Mouse (Mus musculus) spleen, postnatal 4 days (tissue): ENCODE data around the gene Ext2.

Experiments used
- DNase-seq, 2 experiments: peaks; one replicate each; pipeline ENCODE4 v3.0.0; 2022; ENCODE audit warnings: low spot score in 2 of 2

Gene Ext2

DNA sequence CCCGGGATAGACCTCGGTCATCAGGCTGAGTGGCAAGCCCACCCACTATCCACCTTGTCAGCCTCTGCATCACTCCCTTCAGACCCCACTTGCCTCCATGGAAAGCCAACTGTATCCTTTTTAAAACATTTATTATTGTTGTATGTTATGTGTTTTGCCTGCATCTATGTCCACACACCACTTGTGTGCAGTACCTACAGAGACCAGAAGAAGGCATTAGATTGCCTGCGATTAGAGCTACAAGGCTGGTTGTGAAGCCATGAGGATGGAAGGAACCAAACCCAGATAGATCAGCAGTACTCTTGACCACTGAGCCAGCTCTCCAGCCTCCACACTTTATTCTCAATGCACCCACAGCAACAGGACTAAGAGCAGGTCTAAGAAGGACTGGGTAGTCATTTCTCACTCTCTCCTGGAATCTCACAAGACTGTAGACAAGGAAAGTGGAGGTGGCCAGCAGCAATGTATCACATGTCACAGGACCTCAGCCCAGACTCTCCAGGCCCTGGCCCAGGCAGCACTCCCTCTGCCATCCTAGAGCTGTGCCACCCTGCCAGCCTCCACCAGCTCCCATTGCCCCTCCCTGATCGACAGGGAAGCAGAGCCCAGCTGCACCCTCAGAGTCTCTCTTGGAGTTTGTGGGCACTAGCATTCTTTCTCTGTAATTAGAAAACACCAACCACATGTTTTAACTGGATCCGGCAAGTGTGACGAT lies 15.7 kb downstream of the Ext2 start:
- DNase-seq: no peak

DNA sequence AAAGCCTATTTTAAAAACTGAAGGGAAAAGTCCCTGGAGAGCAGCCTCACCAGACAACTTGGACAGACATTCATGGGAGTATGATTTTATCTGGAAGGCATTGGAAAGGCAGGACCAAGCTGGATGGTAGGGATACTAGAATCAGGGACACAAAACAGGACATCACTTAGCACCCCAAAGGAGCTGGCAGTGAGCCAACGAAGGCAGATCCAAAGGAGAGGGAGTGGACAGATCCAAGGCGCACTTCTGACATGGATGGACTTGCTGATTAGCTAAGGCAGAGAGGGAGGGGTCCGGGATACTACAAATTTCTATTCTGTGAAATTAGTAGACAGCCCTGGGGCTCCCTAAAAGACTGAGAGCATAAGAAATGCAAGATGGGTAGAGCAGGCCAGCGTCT lies 16.8 kb downstream of the Ext2 start:
- DNase-seq: no peak

DNA sequence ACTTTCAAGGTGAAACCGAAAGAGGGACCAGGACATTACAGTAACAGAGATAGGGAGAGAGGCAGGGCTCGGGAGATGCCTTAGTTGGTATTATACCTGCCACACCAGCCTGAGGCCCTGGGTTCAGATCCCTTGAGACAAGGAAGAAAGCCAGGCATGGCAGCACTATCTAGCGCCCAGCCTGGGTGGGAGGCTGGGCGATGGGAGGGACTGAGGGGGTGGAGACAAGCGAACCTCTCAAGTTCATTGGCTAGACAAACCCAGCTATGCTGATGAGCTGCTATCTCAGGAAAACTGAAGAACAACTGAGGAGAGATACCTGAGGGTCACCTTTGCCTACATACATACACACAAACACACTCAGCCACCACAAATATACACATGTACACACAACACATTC lies 17.3 kb downstream of the Ext2 start:
- no peak for DNase-seq

DNA sequence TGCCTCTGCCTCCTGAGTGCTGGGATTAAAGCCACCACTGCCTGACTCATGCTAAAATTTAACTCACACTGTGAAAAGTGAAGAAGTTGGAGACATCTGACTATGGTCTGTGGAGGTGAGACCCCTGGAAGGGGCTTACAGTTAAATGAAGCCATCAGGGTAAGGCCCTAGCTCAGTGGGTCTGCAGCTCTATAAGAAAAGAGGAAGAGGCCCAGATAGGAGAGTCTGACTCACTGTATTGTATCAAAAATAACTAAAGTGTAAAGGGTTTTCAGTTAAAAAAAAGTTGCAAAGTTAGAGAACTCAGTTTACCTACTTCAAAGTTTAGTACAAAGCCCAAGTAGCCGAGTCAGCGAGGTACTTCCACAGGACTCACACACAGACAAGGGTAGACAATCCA lies 19.4 kb downstream of the Ext2 start:
- no peak for DNase-seq

DNA sequence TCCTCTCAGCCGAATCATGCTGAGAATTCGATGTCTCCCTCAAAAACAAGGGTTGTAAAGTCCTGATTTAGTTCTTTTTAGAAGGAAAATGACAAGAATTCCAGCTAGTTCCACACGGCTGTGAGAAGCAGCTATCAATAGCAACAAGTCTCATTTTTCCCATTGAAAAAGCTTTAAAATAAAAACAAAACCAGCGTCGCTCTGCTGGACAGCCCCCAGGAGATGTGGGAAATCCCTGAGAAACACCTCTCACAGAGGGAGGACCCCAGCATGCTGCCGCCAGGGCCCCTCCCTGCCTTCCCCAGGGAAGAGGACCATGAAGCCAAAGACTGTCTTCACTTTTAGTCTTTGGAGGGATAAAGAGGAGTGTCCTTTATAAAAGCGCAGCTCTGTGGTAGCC lies 21.3 kb downstream of the Ext2 start:
- no peak for DNase-seq

DNA sequence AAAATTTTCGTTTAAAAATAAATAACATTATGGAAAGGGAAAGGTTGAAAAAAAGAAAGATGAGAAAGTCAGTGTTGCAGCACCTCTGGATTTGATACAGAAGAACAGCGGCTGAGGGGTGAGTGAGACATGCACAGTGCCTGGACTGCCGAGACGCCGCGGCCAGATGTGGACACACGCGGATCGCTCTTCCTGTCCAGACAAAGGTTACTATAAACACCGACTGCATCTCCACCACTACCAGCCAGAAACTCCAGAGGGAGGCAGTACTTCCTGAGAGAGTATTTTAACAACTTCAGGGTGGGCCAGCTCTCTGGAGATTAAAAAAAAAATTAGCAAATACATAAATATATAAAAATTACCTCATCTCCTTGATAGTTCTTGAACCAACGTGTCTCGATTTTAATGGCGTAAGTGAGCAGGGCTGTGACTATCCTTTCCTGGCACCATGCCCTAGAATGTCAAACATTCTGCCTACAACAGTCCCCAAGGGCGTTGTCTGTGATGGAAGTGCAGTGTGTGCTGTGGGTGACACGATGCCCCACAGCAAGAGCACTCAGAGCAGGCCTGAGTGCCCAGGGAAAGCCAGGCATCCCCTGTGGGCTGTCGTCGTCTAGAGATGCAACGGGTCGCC lies 25.1 kb downstream of the Ext2 start:
- DNase-seq: no peak

DNA sequence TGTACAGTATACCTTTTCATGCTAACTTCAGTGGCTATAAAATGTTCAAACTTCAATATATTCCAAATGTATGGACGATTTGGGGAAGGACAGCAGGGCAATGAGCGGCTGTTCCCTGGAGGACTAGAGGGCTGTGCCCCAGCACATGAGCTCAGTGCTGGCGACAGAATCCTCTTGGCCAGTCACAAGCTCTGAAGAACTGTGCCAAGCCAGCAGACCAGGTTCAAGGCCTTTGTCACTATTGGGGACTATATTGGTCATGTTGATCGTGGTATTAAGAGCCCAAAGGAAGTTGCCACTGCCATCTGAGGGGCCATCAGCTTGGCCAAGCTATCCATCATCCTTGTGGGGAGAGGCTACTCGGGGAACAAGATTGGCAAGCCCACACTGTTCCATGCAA lies 28.0 kb downstream of the Ext2 start:
- DNase-seq: no peak

DNA sequence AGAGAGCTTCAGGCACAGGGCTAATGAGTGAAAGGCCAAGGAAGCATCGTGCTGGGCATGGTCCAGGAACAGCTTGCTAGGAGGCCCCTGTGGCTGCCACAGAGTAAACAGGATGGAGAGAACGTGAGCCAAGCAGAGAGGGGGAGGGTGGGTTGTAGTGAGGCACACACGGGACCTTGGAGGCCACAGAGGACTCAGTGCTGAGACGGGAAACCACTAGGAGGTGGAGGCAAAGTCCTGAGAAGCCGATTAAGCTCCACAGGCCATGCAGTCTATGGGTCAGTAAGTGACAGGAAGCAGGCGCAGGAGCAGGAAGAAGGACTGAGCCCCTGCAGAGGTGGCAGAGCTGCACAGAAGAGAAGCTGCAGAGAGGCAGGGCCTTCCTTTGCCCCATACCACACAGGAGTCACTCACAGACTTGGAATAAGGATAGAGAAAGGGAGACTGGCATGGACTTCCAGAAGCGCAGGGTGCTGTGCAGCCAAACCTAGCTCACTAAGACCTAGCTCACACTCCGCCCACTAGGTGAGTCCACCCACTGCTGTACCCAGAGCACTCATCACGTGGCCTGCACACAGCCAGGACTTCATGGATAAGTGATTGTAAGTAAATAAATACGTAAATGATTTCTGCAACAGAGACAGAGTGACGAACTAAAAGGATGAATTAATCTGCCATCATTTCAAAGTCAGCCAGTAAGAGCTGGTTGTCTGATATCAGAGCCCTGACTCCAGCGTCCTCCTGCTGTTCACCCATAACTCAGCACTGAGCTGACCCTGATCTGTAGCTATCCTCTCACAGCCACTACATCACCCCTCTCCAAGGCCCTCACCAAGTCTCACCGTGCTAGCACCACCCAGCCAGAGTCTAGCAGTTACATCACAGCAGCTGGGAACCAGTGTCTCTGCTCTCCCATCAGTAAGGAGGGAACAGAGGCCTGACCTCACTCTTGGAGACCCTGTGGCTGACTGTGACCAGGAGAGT lies 30.6 kb downstream of the Ext2 start:
- DNase-seq: no peak

DNA sequence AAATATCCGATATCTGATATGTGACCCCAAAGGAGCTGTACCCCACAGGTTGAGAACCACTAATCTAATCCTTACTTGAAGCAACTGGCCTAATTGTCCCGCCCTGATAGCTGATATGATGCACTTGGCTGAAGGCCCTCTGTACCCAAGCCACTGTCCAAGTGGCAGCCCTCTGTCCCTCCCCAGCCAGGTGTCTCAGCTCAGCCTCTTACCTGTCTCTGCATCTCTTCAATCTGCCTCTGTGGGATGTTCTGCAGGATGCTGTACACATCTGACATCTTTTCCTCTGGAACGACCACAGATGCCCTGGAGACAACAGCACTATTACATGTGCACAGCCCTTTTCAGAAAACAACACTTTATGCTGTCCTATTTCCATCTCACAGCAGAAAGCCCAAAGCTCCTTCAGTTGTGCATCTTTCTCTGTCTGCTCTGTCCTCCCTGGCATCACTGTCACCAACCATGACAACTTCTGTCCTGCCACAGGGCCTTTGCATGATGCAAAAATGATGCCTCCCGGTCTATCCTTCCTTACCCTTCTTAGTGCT lies 31.5 kb downstream of the Ext2 start:
- no peak for DNase-seq

DNA sequence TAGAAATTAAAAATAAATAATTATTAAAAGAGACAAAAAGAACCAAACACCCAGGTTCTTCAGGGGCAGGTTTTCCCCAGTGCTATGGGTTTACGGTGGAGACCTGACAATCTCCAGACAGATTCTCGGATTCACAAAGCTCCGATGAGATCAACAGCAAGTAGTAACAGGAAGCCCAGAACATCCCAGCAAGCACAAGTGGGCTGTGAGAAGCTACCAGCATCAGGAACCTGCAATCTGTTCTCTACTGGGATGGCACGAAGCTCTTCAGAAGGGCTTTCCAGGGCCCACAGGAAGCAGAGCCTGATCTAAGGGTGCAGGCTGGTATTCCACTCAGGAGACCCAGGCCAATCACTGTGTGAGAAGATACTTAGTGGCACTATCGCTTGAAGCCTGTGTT lies 33.8 kb downstream of the Ext2 start:
- no peak for DNase-seq

DNA sequence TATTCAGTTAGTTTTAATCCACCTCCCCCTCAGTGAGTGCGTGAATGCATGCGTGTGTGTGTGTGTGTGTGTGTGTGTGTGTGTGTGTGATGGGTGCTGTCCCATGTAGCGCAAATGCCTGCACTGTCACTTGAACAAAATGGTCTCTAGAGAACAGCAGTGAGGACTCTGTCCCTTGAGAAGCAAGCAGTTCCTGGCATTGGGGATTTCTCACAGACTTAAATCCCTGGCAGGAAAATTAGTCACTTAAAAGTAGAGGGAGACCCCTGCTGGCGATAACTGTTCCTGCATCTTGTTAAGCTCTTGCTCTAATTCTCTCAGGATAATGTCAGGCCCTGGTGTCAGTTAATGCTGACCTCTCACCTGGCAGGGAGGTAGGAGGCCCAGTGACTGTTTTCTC lies 36.2 kb downstream of the Ext2 start:
- DNase-seq: peak; percentile 46 to 74

DNA sequence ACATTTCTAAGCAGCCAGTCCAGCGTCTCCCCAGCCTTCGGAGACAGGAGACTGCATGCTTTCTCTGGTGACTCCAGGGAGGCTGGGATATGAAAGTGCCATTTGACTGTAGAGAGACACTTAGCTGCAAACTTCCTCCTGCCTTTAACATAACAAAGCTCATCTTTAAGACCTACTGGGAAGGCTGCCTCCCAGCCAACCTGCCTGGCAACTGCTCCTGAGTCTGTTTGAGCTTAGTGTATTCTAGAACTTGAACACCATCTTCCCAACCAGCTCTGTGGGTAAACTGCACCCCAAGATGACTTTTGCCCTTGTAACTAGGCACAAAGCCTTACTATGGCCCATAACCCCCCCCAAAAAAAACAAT lies 37.0 kb downstream of the Ext2 start:
- DNase-seq: no peak

DNA sequence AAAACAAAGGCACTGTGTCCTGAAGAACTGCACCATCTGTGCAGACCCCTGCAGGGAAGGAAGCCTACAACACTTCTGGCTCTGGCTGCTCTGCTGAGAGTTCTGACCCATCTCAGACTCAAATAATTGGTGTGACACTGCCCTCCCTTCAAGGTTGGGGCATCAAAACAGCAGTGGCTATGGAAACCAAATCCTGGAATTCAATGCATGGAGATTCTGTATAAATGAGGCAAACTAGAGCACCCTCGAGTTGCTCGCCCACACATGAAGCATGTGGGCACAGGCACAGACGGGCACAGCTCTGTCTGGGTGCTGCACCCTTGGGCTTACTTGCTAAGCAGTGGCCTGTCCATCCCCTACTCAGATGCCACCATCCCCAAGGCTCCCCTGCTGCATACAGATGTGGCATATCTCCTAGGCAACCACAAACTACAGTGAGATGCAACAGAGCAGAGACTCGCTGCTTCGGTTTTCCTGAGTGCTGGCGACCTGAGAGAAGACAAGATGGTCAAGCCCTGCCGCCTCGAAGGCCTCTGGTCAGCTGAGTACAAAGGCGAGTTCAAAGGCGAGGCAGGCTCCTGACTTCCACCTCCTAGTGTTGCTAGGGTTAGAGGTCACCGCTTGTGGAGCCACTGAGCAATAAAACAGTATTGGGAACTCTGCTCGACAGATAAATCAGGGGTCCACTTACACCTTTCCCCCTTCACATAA lies 37.5 kb downstream of the Ext2 start:
- no peak for DNase-seq

DNA sequence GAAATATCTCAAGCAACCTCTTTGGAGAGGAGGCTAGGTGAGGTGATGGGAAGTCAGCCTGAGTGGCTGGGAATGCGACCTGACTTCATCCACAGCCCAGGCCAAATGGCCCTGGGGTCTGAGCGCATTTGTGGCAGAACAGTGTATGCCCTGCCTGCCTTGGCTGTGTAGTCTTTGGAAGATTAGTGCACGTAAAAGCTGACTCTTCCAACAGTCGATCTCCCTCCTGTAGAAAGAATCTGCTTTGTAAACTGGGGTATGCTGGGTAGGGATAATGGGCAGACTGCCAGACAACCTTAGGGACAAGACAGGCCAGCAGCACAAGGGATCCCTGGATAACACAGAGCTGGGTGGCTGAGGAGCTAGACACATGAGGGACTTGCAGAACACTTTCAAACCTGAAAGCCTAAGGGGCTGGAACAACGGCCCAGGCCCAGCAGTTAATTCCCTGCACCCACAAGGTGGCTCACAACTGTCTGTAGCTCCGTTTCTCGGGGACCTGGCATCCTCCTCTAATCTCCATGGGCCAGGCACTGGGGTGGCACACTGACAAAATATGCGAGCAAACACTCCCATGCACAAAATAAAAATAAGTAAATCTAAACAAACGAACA lies 38.3 kb downstream of the Ext2 start:
- no peak for DNase-seq

DNA sequence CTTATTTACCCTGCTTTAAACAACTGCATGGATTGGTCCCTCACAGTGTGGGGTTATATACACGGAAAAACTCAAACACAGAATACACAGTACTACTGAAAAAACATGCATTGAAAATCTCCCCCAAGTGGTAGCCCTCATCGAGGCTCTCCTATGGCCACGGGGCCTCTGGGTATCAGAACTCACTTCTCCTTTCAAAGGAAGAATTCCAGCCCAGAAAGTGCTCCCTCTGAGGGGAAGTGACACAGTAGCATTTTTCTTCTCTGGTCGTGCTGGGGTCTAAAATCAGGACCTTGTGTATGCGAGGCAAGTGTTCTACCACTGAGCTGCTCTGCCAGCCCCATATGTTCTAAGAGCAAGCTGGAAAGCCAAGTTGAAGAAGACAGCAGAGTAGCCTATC lies 39.7 kb downstream of the Ext2 start:
- no peak for DNase-seq

DNA sequence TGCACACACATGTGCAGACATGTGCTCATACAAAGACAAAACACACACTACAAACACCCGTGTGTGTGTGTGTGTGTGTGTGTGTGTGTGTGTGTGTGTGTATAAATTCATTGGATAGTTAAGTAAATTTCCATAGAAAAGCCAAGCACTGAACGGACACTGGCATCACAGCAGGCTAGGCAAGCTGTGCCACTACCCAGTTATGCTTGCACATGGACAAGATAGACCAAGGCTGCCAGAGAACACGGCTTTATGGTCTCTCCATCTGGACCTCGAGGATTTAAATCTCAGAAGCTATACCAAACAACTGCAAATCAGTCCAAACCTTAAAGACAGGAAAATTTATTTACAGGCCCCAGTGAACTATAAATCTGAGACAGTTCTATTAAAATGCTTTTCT lies 40.2 kb downstream of the Ext2 start:
- no peak for DNase-seq

DNA sequence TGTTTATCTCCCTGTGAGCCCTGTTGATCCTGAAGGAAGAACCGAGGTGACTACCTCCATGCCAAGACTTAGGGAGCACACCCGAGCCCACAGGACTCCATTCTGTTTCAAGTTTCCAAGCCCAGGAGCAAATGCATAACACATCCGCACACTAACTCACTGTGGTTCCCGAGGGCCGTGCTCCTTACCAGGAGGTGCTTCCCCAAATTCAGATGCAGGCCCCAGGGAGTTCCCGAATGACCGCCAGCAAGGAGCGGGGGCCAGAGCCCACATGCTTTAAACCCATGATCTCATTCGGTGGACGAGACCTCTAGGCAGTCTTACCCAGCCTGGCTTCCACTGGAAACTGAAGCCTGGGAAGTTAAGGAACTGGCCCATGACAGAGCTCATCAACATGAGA lies 41.8 kb downstream of the Ext2 start:
- DNase-seq: no peak

DNA sequence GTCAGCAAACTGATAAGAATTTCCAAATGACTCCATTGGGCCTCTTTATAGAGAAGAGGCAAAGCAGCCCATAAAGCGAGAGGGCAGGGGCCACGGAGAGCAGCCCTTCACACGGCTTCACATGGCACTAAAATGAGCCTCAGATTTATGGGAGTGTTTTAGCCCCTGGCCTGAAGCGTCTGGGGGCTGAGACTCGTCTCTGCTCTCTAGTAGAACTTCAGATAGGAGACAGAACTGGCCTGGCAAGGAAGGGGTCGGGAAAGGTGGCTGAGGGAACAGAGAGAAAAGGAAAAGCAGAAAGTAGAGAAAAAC lies 42.5 kb downstream of the Ext2 start:
- no peak for DNase-seq

DNA sequence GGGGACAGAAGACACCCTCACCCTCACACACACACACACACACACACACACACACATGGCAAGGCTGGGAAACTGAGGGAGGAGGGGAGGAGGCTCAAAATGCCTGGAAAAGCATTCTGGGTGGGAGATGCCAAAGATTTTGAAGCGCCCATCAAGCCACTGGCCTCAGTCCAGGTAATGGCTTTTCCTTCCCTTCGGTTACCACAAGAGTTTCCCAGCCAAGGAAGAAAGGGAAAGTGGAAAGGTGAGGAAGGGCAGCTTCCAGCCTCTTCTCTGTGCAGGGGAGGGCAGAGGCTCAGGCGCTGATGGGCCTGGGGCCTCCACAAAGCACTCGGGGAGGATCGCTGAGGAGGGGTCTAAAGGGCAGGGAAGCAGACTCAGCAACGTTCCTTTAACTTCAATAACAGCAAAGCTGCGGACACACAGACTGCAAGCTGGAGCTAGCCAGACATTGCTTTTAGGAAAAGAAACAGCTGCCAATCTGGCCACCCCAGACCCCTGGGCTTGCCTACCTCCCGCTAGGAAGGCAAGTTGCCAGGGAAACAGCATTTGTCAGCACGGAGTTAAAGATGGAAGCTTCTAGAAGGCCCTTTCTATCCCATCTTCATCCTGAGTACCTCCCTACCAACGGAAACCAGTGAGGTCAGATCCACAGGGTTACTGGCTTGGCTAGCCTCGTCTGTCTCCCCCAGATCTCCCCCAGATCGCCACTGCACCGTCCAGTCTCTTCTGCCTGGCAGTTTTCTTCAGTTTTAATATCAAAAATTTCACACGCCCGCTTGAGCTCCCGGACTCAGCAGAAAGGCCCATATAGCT lies 43.1 kb downstream of the Ext2 start:
- DNase-seq: no peak

DNA sequence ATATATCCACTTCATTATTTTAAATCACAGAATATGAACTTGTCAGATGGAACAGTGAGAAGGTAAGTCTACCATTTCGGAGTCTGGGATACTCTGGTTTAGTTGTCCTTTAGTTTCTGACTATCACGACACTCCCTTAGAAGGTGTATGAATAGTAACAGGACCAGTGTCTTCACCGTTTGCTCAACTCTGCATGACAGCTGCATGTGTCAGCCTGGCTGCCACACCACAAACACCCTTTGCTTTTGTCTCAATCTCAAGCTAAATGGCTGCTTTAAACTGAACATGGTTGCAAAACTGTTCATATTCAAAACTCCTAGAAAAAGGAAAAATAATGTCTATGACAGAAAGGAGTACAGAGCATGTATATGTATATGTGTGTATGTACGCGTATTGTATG lies 43.8 kb downstream of the Ext2 start:
- no peak for DNase-seq

DNA sequence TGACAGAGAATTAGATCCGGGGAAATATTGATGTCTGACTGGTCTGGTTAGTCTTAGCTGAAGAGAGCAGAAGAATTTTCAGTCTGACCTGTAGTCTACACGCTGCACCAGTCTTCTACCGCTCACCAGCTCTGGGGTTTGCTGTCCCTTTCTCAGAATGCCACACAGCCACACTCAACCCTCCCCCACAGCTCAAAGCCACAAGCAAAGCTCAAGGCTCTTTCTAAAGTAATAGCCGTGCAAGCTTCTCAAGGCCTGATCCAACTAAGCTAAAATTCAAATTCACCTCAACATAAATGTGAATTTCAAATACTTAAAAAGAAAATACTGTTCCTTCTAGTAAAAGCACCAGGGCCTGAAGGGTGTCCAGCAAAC lies 45.3 kb downstream of the Ext2 start:
- DNase-seq: no peak
